Mouse (Mus musculus) 3134 (cell line): ENCODE measurements around the gene Fzd1.

Experiments used
- DNase-seq: peaks from one replicate; pipeline ENCODE4 v3.0.0-alpha.2; 2011; ENCODE audit warnings: low spot score; ENCODE audit not compliant: insufficient read length; ENCODE audit errors: extremely low read depth

Fzd1 gene

DNA sequence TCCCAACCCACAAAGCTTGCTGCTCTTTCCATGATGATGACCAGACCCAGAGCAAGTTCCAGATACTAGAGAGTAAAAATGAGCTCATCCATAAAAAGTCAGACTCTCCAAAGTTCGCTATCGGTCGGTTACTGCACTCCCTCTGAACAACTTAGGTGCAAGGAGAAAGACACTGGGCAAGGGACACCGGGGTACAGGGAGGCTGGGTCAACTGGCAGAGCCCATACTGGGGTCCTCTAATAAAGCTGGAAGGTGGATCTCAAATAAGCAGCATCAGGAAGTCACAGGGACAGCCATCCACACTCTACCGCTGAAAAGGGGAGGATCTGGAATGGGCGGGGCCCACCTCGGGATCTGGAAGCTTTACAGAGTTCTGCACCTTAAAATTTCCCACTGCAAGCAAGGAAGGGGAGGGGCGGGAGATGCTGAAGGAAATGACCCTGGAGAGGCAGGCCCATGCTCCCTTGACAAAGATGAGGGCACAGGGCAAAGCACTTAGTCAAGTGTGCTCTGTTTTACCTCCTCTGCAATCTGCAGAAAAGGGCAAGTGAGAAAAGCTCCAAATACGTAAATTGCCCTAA lies 3.0 kb downstream of the Fzd1 start:
- no peak for DNase-seq

DNA sequence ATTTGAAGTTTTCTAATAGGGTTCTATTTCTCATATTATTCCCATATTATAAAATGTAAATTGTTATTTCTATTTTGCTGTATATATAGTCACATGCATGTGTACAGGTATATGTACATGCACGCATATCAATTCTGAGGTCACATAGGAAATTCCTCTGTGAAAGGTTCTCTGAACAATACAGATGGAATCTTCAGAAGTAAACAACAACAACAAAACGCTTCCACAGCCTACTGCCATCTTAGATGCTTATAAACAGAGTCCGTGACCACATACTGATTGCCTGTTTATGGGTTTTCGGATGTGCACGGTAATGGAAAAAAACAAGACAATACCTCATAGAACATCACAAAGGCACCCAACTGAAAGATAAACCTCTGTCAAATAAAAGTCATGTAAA lies 4.7 kb downstream of the Fzd1 start:
- no peak for DNase-seq

DNA sequence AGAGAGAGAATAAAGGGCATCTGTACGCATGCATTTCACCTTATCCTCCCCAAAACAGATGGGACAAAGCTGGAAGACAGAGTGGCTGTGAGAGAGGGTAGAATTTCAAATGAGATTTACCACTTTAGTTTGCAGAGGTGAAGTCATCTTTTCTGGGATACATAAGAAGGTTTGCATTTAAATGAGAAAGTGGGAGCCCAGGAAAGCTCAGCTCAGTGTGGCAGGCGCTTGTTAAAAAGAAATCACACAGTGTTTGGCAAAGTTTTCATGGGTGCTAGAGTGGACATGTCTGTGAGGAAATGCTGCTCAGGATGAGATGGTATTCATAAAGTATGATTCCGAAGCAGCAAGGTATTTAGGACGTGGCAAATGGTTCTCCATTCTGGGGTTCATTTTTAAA lies 15.1 kb downstream of the Fzd1 start:
- no peak for DNase-seq

DNA sequence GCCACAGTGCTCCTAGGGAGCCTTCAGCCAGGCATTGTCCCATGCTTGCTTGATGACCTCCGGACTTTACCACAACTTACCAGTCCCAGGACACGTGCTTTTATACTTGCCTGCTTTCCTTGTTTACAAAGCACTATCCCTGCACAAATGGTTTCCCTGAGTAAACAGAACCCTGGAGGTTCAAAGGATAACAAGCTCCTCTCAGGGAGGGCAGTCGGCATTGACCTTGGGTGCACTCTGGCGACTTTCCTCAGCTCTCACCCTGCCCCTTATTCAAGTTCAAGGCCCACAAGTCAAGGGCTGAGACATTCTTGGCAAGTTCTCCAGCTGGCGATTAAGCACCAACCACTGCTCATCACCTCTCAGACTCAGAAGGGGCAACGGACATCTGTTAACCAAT lies 20.8 kb downstream of the Fzd1 start:
- no peak for DNase-seq

DNA sequence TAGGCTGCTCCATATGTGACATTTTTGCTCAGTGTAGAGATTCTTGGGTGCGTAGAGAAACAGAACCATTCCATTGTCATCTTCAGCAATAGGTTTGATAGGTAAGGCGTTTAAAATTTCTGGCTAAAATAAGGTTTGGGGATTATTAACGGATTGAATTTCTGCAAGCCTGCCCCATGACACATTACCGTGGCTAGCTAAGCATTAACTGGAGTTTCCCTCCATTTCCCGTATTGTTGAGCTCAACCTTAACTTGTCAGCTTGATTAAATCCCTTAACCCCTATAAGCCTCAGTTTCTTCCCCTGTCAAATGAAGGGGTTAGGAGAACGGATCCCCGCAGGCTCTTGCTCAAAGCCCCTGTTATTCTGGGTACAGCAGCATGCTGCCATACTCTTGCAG lies 22.4 kb downstream of the Fzd1 start:
- DNase-seq: no peak

DNA sequence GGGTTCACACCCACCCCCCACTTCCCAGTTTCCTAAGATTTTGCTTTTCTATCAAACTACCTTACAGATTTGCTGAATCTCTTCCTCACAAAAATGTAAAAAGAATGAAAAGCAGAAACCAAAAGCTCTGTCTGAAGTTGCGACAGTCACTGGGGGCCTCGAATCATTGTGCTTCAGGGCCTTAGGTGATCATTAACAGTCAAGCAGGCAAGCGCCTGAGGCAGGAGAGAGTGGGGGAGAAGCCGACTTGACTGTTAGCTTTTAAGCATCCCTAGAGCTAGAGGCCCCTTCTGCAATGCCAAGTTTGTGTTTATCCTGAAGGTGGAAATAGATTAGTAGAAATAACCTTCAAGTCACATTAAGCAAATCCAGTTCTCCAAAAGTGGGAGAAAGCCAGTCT lies 24.6 kb downstream of the Fzd1 start:
- DNase-seq: no peak

DNA sequence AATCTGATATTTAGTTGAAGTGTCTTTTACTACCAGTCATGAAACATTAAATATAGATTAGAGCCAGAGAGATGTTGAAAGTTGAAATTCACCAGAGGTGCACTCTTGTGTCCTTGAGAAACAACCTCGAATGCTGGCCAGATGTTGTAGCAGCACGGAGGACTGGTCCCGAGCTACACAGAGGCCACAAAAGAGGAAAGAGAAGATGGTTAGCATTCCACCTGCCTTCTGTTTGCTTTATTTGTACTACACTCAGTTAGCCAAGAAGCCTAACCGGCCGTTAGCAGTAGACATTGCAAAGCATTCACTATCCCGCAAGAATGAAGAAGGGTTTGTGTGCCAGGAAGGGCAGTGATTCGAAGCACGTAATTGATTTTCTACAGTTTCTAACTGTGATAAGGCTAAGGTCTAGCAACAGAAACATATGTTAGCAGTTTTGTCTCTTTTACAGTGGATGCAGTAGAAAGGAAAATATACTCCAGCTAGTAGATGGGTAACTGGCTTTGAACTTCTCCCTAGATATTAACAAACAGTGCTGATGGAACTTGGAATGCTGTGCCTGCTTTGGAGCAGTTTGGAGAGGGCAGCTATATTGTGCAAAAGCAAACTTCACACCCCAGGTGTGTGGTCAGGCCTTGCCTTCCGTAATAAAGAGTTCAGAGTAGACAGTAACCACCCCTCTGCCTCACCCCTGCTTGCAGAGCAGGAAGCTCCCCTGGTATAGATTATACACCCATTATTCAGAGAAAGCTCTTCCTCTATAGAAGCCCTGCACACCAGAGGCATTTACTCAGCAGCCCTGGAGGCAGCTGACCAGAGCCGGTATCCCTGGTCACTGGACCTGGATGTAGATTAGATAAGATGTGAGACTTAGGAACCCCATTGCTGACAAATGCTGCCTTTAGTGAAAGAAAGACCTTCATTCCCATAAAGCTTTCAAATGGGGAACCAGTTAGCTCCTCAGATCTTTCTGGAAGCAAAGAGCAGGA lies 25.3 kb downstream of the Fzd1 start:
- no peak for DNase-seq

DNA sequence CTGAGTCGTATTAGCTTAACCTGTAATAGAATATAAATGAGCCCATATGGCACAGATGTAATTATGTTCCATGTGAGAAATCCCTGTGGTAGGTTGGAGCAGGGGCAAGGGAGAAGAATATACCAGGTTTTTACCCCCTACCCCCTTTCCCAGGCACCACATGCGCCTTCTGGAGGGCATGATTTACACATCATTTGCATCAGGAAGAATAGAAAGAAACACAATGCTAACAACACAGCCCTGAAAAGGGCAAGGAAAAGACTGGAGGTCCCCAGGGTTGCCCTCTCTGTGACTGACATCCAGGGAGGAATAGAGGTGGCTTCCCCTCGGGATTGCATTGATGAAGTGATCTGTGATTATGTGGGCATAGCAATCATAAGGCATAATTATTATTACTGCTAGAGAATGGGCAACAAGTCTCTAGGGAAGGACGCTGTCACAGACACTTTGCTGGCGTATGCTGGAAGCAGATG lies 26.1 kb downstream of the Fzd1 start:
- DNase-seq: no peak

DNA sequence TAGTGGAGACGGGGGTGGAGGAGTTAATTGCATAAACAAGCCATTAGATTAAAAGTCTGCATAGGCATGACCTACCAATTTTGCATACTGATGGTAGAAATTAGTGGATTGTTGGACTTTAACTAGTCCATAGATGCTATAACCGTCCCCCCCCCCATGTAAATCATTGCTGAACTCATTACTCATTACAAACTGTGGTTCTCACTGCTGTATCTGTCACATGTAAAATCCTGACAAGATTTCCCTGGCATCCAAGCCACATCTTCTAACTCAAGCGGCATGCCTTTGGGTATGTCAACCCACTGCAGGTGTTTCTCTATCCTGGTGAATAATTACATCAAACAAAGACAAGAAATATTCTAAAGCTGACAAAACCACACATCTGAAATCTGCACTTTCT lies 26.8 kb downstream of the Fzd1 start:
- no peak for DNase-seq
